Mouse (Mus musculus) erythroblast, adult 5-6 weeks (primary cell): Measurements from ENCODE around the gene Olfr15. TPM values are rescaled to one million over a fixed set of nuclear protein-coding genes. Genes with fewer than 3 reads are reported as not detected.

Experiments used
- ATAC-seq: replicated peaks from 2 replicates; pipeline ENCODE4 v1.8.0; 2016; ENCODE audit warnings: moderate number of reproducible peaks, mild to moderate bottlenecking, moderate TSS enrichment, inconsistent platforms; ENCODE audit not compliant: poor library complexity, low FRiP score, severe bottlenecking
- total RNA-seq, 2 experiments: library from RNA; stranded (forward) in 1 of 2; stranded (reverse) in 1 of 2; fragments of 150-400 nt in 1 of 2; fragments of 200-764, 138-1000 nt in 1 of 2; gene quantifications; 2 replicates each; pipeline versions ENCODE4 v1.2.3 to v1.2.4; 2015 to 2017; ENCODE audit warnings: low replicate concordance in 2 of 2

The Olfr15 gene
- total RNA-seq, 2 experiments from 2014 or later = 0.43 TPM; not detected in 1

- peak; percentile 60 for ATAC-seq
Measured at GRCm38 (mm10) chr16:3871815-3872214, 41.1 kb downstream of the Olfr15 start.

GRCm38 (mm10) chr16:3872216-3873047 is 41.8 kb downstream of the Olfr15 start, which contains the start of gene Naa60:
Naa60 (plus strand) TSS chr16:3872375.
- ATAC-seq = peak; percentile 100

- no peak for ATAC-seq
Measured at GRCm38 (mm10) chr16:3876346-3876745, 45.7 kb downstream of the Olfr15 start.

GRCm38 (mm10) chr16:3884201-3885064 is 53.8 kb downstream of the Olfr15 start, which contains the start of the genes Zfp597 and Gm20695:
Zfp597 (minus strand) TSS chr16:3884561.
Gm20695 (plus strand) TSS chr16:3884648.
- ATAC-seq = peak; percentile 100

- no peak for ATAC-seq
Measured at GRCm38 (mm10) chr16:3885065-3885670, 54.5 kb downstream of the Olfr15 start.

- no peak for ATAC-seq
Measured at GRCm38 (mm10) chr16:3891621-3892295, 61.1 kb downstream of the Olfr15 start.

GRCm38 (mm10) chr16:3893739-3894138 is 63.1 kb downstream of the Olfr15 start:
- ATAC-seq = no peak

Other genes with a start within 250 kb of the Olfr15 start
- gene Olfr161, start 239.8 kb upstream of the Olfr15 start, total RNA-seq (2015; ENCODE audit: low replicate concordance) = not detected in 2 replicates
- gene Olfr161, start 239.8 kb upstream of the Olfr15 start, total RNA-seq (2017; ENCODE audit: low replicate concordance) = 0.42 TPM in 1 of 2 replicates, not detected in the other
- gene Mefv, start 112.8 kb upstream of the Olfr15 start, total RNA-seq (2015; ENCODE audit: low replicate concordance) = 1.9 and 4.2 TPM in 2 replicates
- gene Mefv, start 112.8 kb upstream of the Olfr15 start, total RNA-seq (2017; ENCODE audit: low replicate concordance) = 8.4 and 12.0 TPM in 2 replicates
- 5.4 and 7.5 TPM in 2 replicates for gene Zfp263, start 86.8 kb upstream of the Olfr15 start, total RNA-seq (2015; ENCODE audit: low replicate concordance)
- gene Zfp263, start 86.8 kb upstream of the Olfr15 start, total RNA-seq (2017; ENCODE audit: low replicate concordance) = 5.6 and 6.5 TPM in 2 replicates
- 0.21 TPM in 1 of 2 replicates, not detected in the other for gene Zfp174, start 16.4 kb downstream of the Olfr15 start, total RNA-seq (2015; ENCODE audit: low replicate concordance)
- 0.28 TPM in 1 of 2 replicates, not detected in the other for gene Zfp174, start 16.4 kb downstream of the Olfr15 start, total RNA-seq (2017; ENCODE audit: low replicate concordance)
- 28.0 and 33.8 TPM in 2 replicates for gene Naa60, start 41.5 kb downstream of the Olfr15 start, total RNA-seq (2015; ENCODE audit: low replicate concordance)
- 22.7 and 25.8 TPM in 2 replicates for gene Naa60, start 41.5 kb downstream of the Olfr15 start, total RNA-seq (2017; ENCODE audit: low replicate concordance)
- 2.7 and 9.8 TPM in 2 replicates for gene Zfp597, start 53.7 kb downstream of the Olfr15 start, total RNA-seq (2015; ENCODE audit: low replicate concordance)
- gene Zfp597, start 53.7 kb downstream of the Olfr15 start, total RNA-seq (2017; ENCODE audit: low replicate concordance) = 3.7 and 4.0 TPM in 2 replicates
- not detected in 2 replicates for gene Gm20695, start 53.8 kb downstream of the Olfr15 start, total RNA-seq (2015; ENCODE audit: low replicate concordance)
- 0.68 TPM in 1 of 2 replicates, not detected in the other for gene Gm20695, start 53.8 kb downstream of the Olfr15 start, total RNA-seq (2017; ENCODE audit: low replicate concordance)
- not detected in 2 replicates for gene 1700037C18Rik, start 77.8 kb downstream of the Olfr15 start, total RNA-seq (2015; ENCODE audit: low replicate concordance)
- not detected in 2 replicates for gene 1700037C18Rik, start 77.8 kb downstream of the Olfr15 start, total RNA-seq (2017; ENCODE audit: low replicate concordance)
- gene Cluap1, start 77.9 kb downstream of the Olfr15 start, total RNA-seq (2015; ENCODE audit: low replicate concordance) = 4.4 and 4.8 TPM in 2 replicates
- gene Cluap1, start 77.9 kb downstream of the Olfr15 start, total RNA-seq (2017; ENCODE audit: low replicate concordance) = 3.6 and 7.0 TPM in 2 replicates
- 0.42 TPM in 1 of 2 replicates, not detected in the other for gene Nlrc3, start 145.8 kb downstream of the Olfr15 start, total RNA-seq (2015; ENCODE audit: low replicate concordance)
- gene Nlrc3, start 145.8 kb downstream of the Olfr15 start, total RNA-seq (2017; ENCODE audit: low replicate concordance) = 0.56 TPM in 1 of 2 replicates, not detected in the other
- gene Slx4, start 172.9 kb downstream of the Olfr15 start, total RNA-seq (2015; ENCODE audit: low replicate concordance) = 16.7 and 28.2 TPM in 2 replicates
- 14.1 and 17.3 TPM in 2 replicates for gene Slx4, start 172.9 kb downstream of the Olfr15 start, total RNA-seq (2017; ENCODE audit: low replicate concordance)
- gene Dnase1, start 206.1 kb downstream of the Olfr15 start, total RNA-seq (2015; ENCODE audit: low replicate concordance) = not detected in 2 replicates
- not detected in 2 replicates for gene Dnase1, start 206.1 kb downstream of the Olfr15 start, total RNA-seq (2017; ENCODE audit: low replicate concordance)
- gene Trap1, start 246.9 kb downstream of the Olfr15 start, total RNA-seq (2015; ENCODE audit: low replicate concordance) = 14.6 and 15.0 TPM in 2 replicates
- 13.5 and 17.7 TPM in 2 replicates for gene Trap1, start 246.9 kb downstream of the Olfr15 start, total RNA-seq (2017; ENCODE audit: low replicate concordance)